ENCODE assay signal across 13 mouse cellular contexts in the genomic region with DNA sequence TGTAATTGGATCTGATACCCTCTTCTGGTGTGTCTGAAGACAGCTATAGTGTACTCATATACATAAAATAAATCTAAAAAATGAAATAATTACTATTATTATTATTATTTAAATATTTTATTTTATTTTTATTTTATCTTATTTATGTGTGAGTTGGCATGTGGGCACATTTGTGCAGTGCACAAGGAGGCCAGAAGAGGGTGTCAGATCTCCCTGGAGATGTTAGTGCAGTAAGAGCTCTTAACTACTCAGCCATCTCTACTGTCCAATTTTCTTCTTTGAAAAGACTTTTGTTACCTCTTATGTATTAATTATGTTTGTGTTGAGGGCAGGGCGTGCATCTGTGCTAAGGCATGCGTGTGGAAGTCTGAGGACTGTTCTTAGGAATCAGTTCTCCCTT. TPM values are rescaled to one million over a fixed set of nuclear protein-coding genes. Genes with fewer than 3 reads are reported as not detected.
DNase-seq lines count a peak whose midpoint lies in the region; ATAC-seq and TF ChIP-seq lines count a peak whose summit lies in the region.
"Had no signal": no experiment of that assay in that cellular context is flagged by ENCODE, and none has a peak within 500 bp of the region (broad histone marks: within the 10 kb centered on the region; RNA-seq: fewer than 3 reads in every experiment).

No protein-coding gene starts in this region.

- H3K4me1 ChIP-seq in kidney, postnatal 0 days (replicated peaks; ENCODE audit: insufficient read depth, low read length): peaks cover 5% of the 10 kb centered on the region
- H3K4me1 ChIP-seq in MEL (ENCODE audit: control insufficient read depth in 1 of 2, insufficient read depth in 2 of 2, low read length in 2 of 2): no peaks in the 10 kb centered on the region; a peak in 1 of 4 replicates
- H3K4me1 ChIP-seq in neural tube, embryonic 15.5 days: peaks cover 13% of the 10 kb centered on the region

- no peak for ATAC-seq in kidney, postnatal 0 days (replicated peaks; ENCODE audit: low FRiP score, low read depth)
- no peak for ATAC-seq in neural tube, embryonic 15.5 days (ENCODE audit: low FRiP score)
- ATAC-seq: hindbrain, embryonic 16.5 days had no signal

- H3K27me3 ChIP-seq in kidney, postnatal 0 days (ENCODE audit: insufficient read depth, low read length): no peaks in the 10 kb centered on the region
- H3K27me3 ChIP-seq in MEL (ENCODE audit: control insufficient read depth in 1 of 2, insufficient read depth in 2 of 2, low read length in 2 of 2): no peaks in the 10 kb centered on the region
- no peaks in the 10 kb centered on the region for H3K27me3 ChIP-seq in neural tube, embryonic 15.5 days (replicated peaks)

- peak; percentile 47; the same call in 1 of the 2 replicates for TF ChIP-seq CTCF in kidney, postnatal 0 days (IDR thresholded peaks at IDR 0.05; ENCODE audit: low read depth)
- TF ChIP-seq CTCF in MEL (IDR thresholded peaks at IDR 0.05 in 2 of 3, conservative IDR thresholded peaks at IDR 0.05 in 1 of 3; ENCODE audit: control insufficient read depth in 1 of 3, insufficient read depth in 1 of 3, low read depth in 2 of 3, low read length in 3 of 3, poor library complexity in 1 of 3, severe bottlenecking in 1 of 3): peak; percentile 32 to 56 (median 42); a peak in 5 of 6 replicates

- no peaks in the 10 kb centered on the region for H3K9me3 ChIP-seq in kidney, postnatal 0 days (replicated peaks; ENCODE audit: low read length)
- H3K9me3 ChIP-seq in MEL (replicated peaks; ENCODE audit: insufficient read depth, low read length): no peaks in the 10 kb centered on the region
- H3K9me3 ChIP-seq in neural tube, embryonic 15.5 days (replicated peaks): no peaks in the 10 kb centered on the region
- H3K9me3 ChIP-seq: midbrain, embryonic 12.5 days had no signal

- TF ChIP-seq POLR2A in MEL (IDR thresholded peaks at IDR 0.05; ENCODE audit: control insufficient read depth in 1 of 2, insufficient read depth in 1 of 2, low read depth in 1 of 2, low read length in 2 of 2, poor library complexity in 1 of 2): no peak

- H3K4me2 ChIP-seq in kidney, postnatal 0 days (ENCODE audit: low read length): no peak overlapping the region
- H3K4me2 ChIP-seq in neural tube, embryonic 15.5 days: no peak overlapping the region
- H3K4me2 ChIP-seq: midbrain, embryonic 12.5 days had no signal

- WGBS in kidney, postnatal 0 days: 72% methylated on average over 2 of the region's 2 CpGs
- 72% methylated on average over 2 of the region's 2 CpGs for WGBS in neural tube, embryonic 15.5 days

- no peak overlapping the region for H3K27ac ChIP-seq in kidney, postnatal 0 days
- H3K27ac ChIP-seq in MEL (ENCODE audit: control insufficient read depth, low read depth, low read length): no peak overlapping the region
- H3K27ac ChIP-seq in neural tube, embryonic 15.5 days (replicated peaks): no peak overlapping the region
- H3K27ac ChIP-seq: midbrain, embryonic 12.5 days had no signal

- no peak for TF ChIP-seq EP300 in MEL (IDR thresholded peaks at IDR 0.05; ENCODE audit: low read depth in 1 of 2, low read length in 2 of 2)

- H3K79me2 ChIP-seq in MEL (ENCODE audit: control insufficient read depth, insufficient read depth, low read length, poor library complexity): no peaks in the 10 kb centered on the region

- H3K9ac ChIP-seq in kidney, postnatal 0 days (ENCODE audit: low read depth, low read length): no peak overlapping the region
- no peak overlapping the region for H3K9ac ChIP-seq in MEL (ENCODE audit: control insufficient read depth, low read depth, low read length, poor library complexity, severe bottlenecking)
- no peak overlapping the region for H3K9ac ChIP-seq in neural tube, embryonic 15.5 days (replicated peaks)
- H3K9ac ChIP-seq: midbrain, embryonic 12.5 days had no signal

- peak; percentile 17 for DNase-seq in kidney, postnatal 0 days (ENCODE audit: low spot score)
- DNase-seq in kidney, adult 11 months: no peak
- peak; percentile 47 for DNase-seq in A20 (ENCODE audit: low read depth, low spot score)
- peak; percentile 52 for DNase-seq in MEL (ENCODE audit: low read depth, low spot score)
- peak; percentile 49 for DNase-seq in lung, postnatal 10 days
- no peak for DNase-seq in c-Kit-positive CD71-positive TER-119-positive erythroid progenitor cells, embryonic 14.5 days (ENCODE audit: low spot score)
- no peak for DNase-seq in gastrocnemius, postnatal 4 days (ENCODE audit: low spot score in 2 of 2)
- DNase-seq: cerebellum, adult 9-11 months had no signal

- H3K4me3 ChIP-seq in kidney, postnatal 0 days (replicated peaks; ENCODE audit: low read depth, low read length): no peak overlapping the region
- H3K4me3 ChIP-seq in MEL (ENCODE audit: control insufficient read depth in 1 of 2, insufficient read depth in 1 of 2, low read depth in 2 of 2, low read length in 2 of 2): no peak overlapping the region
- H3K4me3 ChIP-seq in neural tube, embryonic 15.5 days (replicated peaks): no peak overlapping the region
- H3K4me3 ChIP-seq: erythroblast, embryonic 14.5 days; midbrain, embryonic 12.5 days had no signal

- TF ChIP-seq RAD21 in MEL (IDR thresholded peaks at IDR 0.05; ENCODE audit: low read depth, low read length): peak; percentile 49

- no peaks in the 10 kb centered on the region for H3K36me3 ChIP-seq in kidney, postnatal 0 days (ENCODE audit: insufficient read depth, low read length)
- H3K36me3 ChIP-seq in MEL (ENCODE audit: control insufficient read depth in 1 of 2, insufficient read depth in 2 of 2, low read length in 2 of 2): no peaks in the 10 kb centered on the region
- H3K36me3 ChIP-seq in neural tube, embryonic 15.5 days: no peaks in the 10 kb centered on the region
- H3K36me3 ChIP-seq: midbrain, embryonic 12.5 days had no signal

TF ChIP-seq in MEL, 35 proteins besides CTCF, POLR2A, EP300 and RAD21:
- no peak for TF ChIP-seq POLR2AphosphoS2 (IDR thresholded peaks at IDR 0.05; ENCODE audit: low read length)
- TF ChIP-seq ELF1 (IDR thresholded peaks at IDR 0.05; ENCODE audit: low read depth, low read length): no peak
- TF ChIP-seq SMC3 (IDR thresholded peaks at IDR 0.05; ENCODE audit: low read depth, low read length): peak; percentile 66
- TF ChIP-seq KAT2A (conservative IDR thresholded peaks at IDR 0.05; ENCODE audit: low read depth, low read length): no peak
- no peak for TF ChIP-seq USF1 (IDR thresholded peaks at IDR 0.05; ENCODE audit: low read depth, low read length)
- no peak for TF ChIP-seq TCF12 (IDR thresholded peaks at IDR 0.05; ENCODE audit: low read depth, low read length)
- no peak for TF ChIP-seq RCOR1 (IDR thresholded peaks at IDR 0.05; ENCODE audit: low read depth, low read length)
- no peak for TF ChIP-seq MEF2A (IDR thresholded peaks at IDR 0.05; ENCODE audit: extremely low read depth, insufficient replicate concordance, low read depth, low read length, poor library complexity, severe bottlenecking)
- no peak for TF ChIP-seq TBP (IDR thresholded peaks at IDR 0.05; ENCODE audit: low read depth, low read length)
- TF ChIP-seq MYB (IDR thresholded peaks at IDR 0.05; ENCODE audit: low read depth, low read length): no peak
- no peak for TF ChIP-seq CHD1 (IDR thresholded peaks at IDR 0.05; ENCODE audit: low read depth, low read length)
- peak; percentile 31; the same call in 1 of the 2 replicates for TF ChIP-seq ZC3H11A (IDR thresholded peaks at IDR 0.05; ENCODE audit: low read depth, low read length)

RNA-seq across cellular contexts. Expression of a gene that starts 3.9 kb away (rescaled TPM):
- polyA plus RNA-seq in kidney, postnatal 0 days (2015; fragmentation: Nextera tagmentation; extraction: Ambion mirVana): 21.2 and 21.3 TPM in 2 replicates
- 0.42 and 0.54 TPM in 2 replicates for total RNA-seq in MEL (2012; rRNA removed)
- 1 to 10 TPM in 1 of 2 experiments, not detected in 1; 3.6 TPM for polyA plus RNA-seq in MEL (2012; ENCODE audit: insufficient read depth in 1 of 2, insufficient read length in 2 of 2, low read depth in 1 of 2, low replicate concordance in 2 of 2, missing spikeins in 1 of 2)
- total RNA-seq in gastrocnemius, postnatal 4 days (2021): 10 to 100 TPM; 17.9 to 22.2 TPM
- 49.6 and 57.0 TPM in 2 replicates for polyA plus RNA-seq in neural tube, embryonic 15.5 days (2015; fragmentation: Nextera tagmentation; extraction: Ambion mirVana)

RNA-seq across cellular contexts. Expression of a gene that starts 14.3 kb away (rescaled TPM):
- polyA plus RNA-seq in kidney, postnatal 0 days (2015; fragmentation: Nextera tagmentation; extraction: Ambion mirVana): 12.8 and 14.1 TPM in 2 replicates
- total RNA-seq in MEL (2012; rRNA removed): 9.2 and 9.4 TPM in 2 replicates
- polyA plus RNA-seq in MEL (2012; ENCODE audit: insufficient read depth in 1 of 2, insufficient read length in 2 of 2, low read depth in 1 of 2, low replicate concordance in 2 of 2, missing spikeins in 1 of 2): 10 to 100 TPM in 1 of 2 experiments, not detected in 1; 12.7 TPM
- total RNA-seq in gastrocnemius, postnatal 4 days (2021): 1 to 10 TPM; 9.0 to 9.6 TPM
- 7.3 and 9.9 TPM in 2 replicates for polyA plus RNA-seq in neural tube, embryonic 15.5 days (2015; fragmentation: Nextera tagmentation; extraction: Ambion mirVana)

RNA-seq across cellular contexts. Expression of a gene that starts 14.6 kb away (rescaled TPM):
- 30.4 and 31.8 TPM in 2 replicates for polyA plus RNA-seq in kidney, postnatal 0 days (2015; fragmentation: Nextera tagmentation; extraction: Ambion mirVana)
- 27.5 and 28.1 TPM in 2 replicates for total RNA-seq in MEL (2012; rRNA removed)
- polyA plus RNA-seq in MEL (2012; ENCODE audit: insufficient read depth in 1 of 2, insufficient read length in 2 of 2, low read depth in 1 of 2, low replicate concordance in 2 of 2, missing spikeins in 1 of 2): 10 to 100 TPM in 1 of 2 experiments, not detected in 1; 56.5 TPM
- 10 to 100 TPM; 25.5 to 28.9 TPM for total RNA-seq in gastrocnemius, postnatal 4 days (2021)
- polyA plus RNA-seq in neural tube, embryonic 15.5 days (2015; fragmentation: Nextera tagmentation; extraction: Ambion mirVana): 37.0 TPM in 2 replicates

RNA-seq across cellular contexts. Expression of a gene that starts 15.4 kb away (rescaled TPM):
- polyA plus RNA-seq in kidney, postnatal 0 days (2015; fragmentation: Nextera tagmentation; extraction: Ambion mirVana): 4.7 and 5.7 TPM in 2 replicates
- total RNA-seq in MEL (2012; rRNA removed): not detected in 2 replicates
- 1 to 10 TPM in 1 of 2 experiments, not detected in 1; 7.9 TPM for polyA plus RNA-seq in MEL (2012; ENCODE audit: insufficient read depth in 1 of 2, insufficient read length in 2 of 2, low read depth in 1 of 2, low replicate concordance in 2 of 2, missing spikeins in 1 of 2)
- total RNA-seq in gastrocnemius, postnatal 4 days (2021): not detected
- 0.15 and 1.4 TPM in 2 replicates for polyA plus RNA-seq in neural tube, embryonic 15.5 days (2015; fragmentation: Nextera tagmentation; extraction: Ambion mirVana)
- total RNA-seq: left cerebral cortex, postnatal 36 days had no signal
- polyA plus RNA-seq: erythroblast, embryonic 14.5 days; midbrain, embryonic 12.5 days had no signal

RNA-seq across cellular contexts. Expression of a gene that starts 20.3 kb away (rescaled TPM):
- polyA plus RNA-seq in kidney, postnatal 0 days (2015; fragmentation: Nextera tagmentation; extraction: Ambion mirVana): 4.7 and 5.6 TPM in 2 replicates
- total RNA-seq in MEL (2012; rRNA removed): 12.2 and 12.7 TPM in 2 replicates
- polyA plus RNA-seq in MEL (2012; ENCODE audit: insufficient read depth in 1 of 2, insufficient read length in 2 of 2, low read depth in 1 of 2, low replicate concordance in 2 of 2, missing spikeins in 1 of 2): 10 to 100 TPM in 1 of 2 experiments, not detected in 1; 34.6 TPM
- total RNA-seq in gastrocnemius, postnatal 4 days (2021): 10 to 100 TPM; 24.5 to 27.4 TPM
- polyA plus RNA-seq in neural tube, embryonic 15.5 days (2015; fragmentation: Nextera tagmentation; extraction: Ambion mirVana): 6.4 and 7.0 TPM in 2 replicates

Comparison
In these comparisons a context has a peak if more than half of its experiments do, and no peak if none do; other contexts are left out.
1. DNase-seq: peak in kidney, postnatal 0 days (single experiment), A20 (single experiment), MEL (single experiment) and lung, postnatal 10 days (single experiment); none in kidney, adult 11 months (single experiment), c-Kit-positive CD71-positive TER-119-positive erythroid progenitor cells, embryonic 14.5 days (single experiment) and gastrocnemius, postnatal 4 days (0 of 2).